Mouse (Mus musculus) large intestine, adult 2 months (tissue): Measurements from ENCODE around the gene Gm43951. TPM values are rescaled to one million over a fixed set of nuclear protein-coding genes. Genes with fewer than 3 reads are reported as not detected.

Source experiments
- polyA plus RNA-seq: library from polyadenylated mRNA; depleted of rRNA; stranded (reverse); fragments of >200 nt; gene quantifications from 2 replicates; pipeline ENCODE4 v1.2.3, GENCODE M21; 2012; rRNA removed

Gene Gm43951
- polyA plus RNA-seq, 1 experiment = 0.06 TPM

Other genes starting within 250 kb of the Gm43951 start
- 0.07 TPM in 1 of 2 replicates, not detected in the other for gene Aipl1, start 169.3 kb downstream of the Gm43951 start, polyA plus RNA-seq
- 2.4 and 3.7 TPM in 2 replicates for gene Pimreg, start 164.8 kb downstream of the Gm43951 start, polyA plus RNA-seq
- gene Pitpnm3, start 71.1 kb downstream of the Gm43951 start, polyA plus RNA-seq = 2.7 and 3.8 TPM in 2 replicates
- 3.6 and 4.3 TPM in 2 replicates for gene 4933427D14Rik, start 619 bp upstream of the Gm43951 start, polyA plus RNA-seq
- gene Txndc17, start 707 bp upstream of the Gm43951 start, polyA plus RNA-seq = 159 and 188 TPM in 2 replicates
- gene Med31, start 8.8 kb upstream of the Gm43951 start, polyA plus RNA-seq = 5.4 and 5.5 TPM in 2 replicates
- 0.07 TPM in 1 of 2 replicates, not detected in the other for gene Slc13a5, start 60.4 kb upstream of the Gm43951 start, polyA plus RNA-seq
- 24.7 and 29.9 TPM in 2 replicates for gene Xaf1, start 94.8 kb upstream of the Gm43951 start, polyA plus RNA-seq
- 0.05 TPM in 1 of 2 replicates, not detected in the other for gene Fbxo39, start 107.6 kb upstream of the Gm43951 start, polyA plus RNA-seq
- not detected in 2 replicates for gene Tekt1, start 155.6 kb upstream of the Gm43951 start, polyA plus RNA-seq
- gene Smtnl2, start 204.9 kb upstream of the Gm43951 start, polyA plus RNA-seq = 1.9 and 2.6 TPM in 2 replicates
- 51.0 and 54.3 TPM in 2 replicates for gene Ggt6, start 228.7 kb upstream of the Gm43951 start, polyA plus RNA-seq
- 34.1 and 39.2 TPM in 2 replicates for gene Mybbp1a, start 234.5 kb upstream of the Gm43951 start, polyA plus RNA-seq